Mouse (Mus musculus) testis, adult 2 months (tissue): ENCODE measurements at regions not wholly inside any gene's neighbourhood (a gene's known extent, or its start where the extent isn't known, plus 50 kb on each side); places are given as distances from the start of the nearest gene placed in this dataset.

ENCODE experiments used
- CTCF ChIP-seq: fragments of 200-500 bp; IDR thresholded peaks from 2 replicates; pipeline ENCODE4 v1.5.1; 2012; ENCODE audit warnings: low read depth, mild to moderate bottlenecking, inconsistent platforms, low read length, moderate library complexity; ENCODE audit not compliant: control insufficient read depth, insufficient read depth, insufficient replicate concordance
- POLR2A ChIP-seq: fragments of 200-500 bp; IDR thresholded peaks from 2 replicates; pipeline ENCODE4 v1.6.1; 2012; ENCODE audit warnings: low read depth, mild to moderate bottlenecking, inconsistent platforms, low read length, moderate library complexity; ENCODE audit not compliant: control insufficient read depth

- TF ChIP-seq CTCF: no peak
- no peak for TF ChIP-seq POLR2A
These were observed 618.5 kb upstream of the Pcdh20 start for GRCm38 (mm10) chr14:89089661-89090060.
